Mouse (Mus musculus) hematopoietic stem cell, adult 5-6 weeks (primary cell): ENCODE measurements around the gene Zbtb5. TPM values are rescaled to one million over a fixed set of nuclear protein-coding genes. Genes with fewer than 3 reads are reported as not detected.
A peak's percentile ranks its signal among the peaks of the same experiment; 100 is the strongest.
"Not testable (repeated sequence)": the region's sequence is repeated elsewhere in the genome, so short reads cannot be mapped to it uniquely, and the experiment has no call there.

Source experiments
- ATAC-seq, 2 experiments: fragments of 125-278 bp in 1 of 2; replicated peaks in 1 of 2; 2 replicates each; pipeline ENCODE4 v1.8.0; 2016 to 2017; ENCODE audit warnings: inconsistent platforms in 2 of 2, mild to moderate bottlenecking in 2 of 2, moderate number of reproducible peaks in 2 of 2, low read depth in 1 of 2, moderate TSS enrichment in 1 of 2; ENCODE audit not compliant: low FRiP score in 2 of 2, poor library complexity in 2 of 2, severe bottlenecking in 2 of 2, insufficient read depth in 1 of 2, low TSS enrichment in 1 of 2
- total RNA-seq: library from RNA; stranded (forward); fragments of 172-1452, 232-1000 nt; gene quantifications from 2 replicates; pipeline ENCODE4 v1.2.3, GENCODE M21; 2017

Gene Zbtb5
- total RNA-seq, 1 experiment from 2014 or later, result 12.5 TPM

DNA sequence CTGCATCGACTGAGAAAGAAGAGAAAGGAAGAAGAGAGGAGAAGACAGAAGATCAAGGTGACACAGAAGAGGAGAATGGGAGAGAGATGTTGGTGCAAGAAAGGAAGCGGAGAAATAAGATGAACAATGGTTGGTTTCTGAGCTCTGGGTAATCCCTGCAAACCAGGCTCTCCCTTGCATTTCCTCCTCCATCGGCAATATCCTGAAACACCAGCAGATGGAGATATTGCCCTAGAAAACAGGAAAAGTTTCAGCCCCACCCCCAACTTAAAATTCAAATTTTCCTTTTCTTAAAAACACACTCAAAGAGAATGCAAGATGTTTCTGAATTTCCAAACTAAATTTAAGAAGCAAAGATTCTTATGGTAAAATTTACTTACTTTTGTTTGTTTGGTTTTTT, 3.4 kb upstream of the Zbtb5 start:
- ATAC-seq, result no peak

- no peak for ATAC-seq
Observed at GRCm38 (mm10) chr4:45013537-45013936, 1.3 kb upstream of the Zbtb5 start.

GRCm38 (mm10) chr4:45013031-45013431, 819 bp upstream of the Zbtb5 start:
- peak; percentile 23 to 40 for ATAC-seq

GRCm38 (mm10) chr4:45011581-45012104, 569 bp downstream of the Zbtb5 start:
- no peak for ATAC-seq

GRCm38 (mm10) chr4:45010806-45011415, 1.3 kb downstream of the Zbtb5 start:
- no peak for ATAC-seq

DNA sequence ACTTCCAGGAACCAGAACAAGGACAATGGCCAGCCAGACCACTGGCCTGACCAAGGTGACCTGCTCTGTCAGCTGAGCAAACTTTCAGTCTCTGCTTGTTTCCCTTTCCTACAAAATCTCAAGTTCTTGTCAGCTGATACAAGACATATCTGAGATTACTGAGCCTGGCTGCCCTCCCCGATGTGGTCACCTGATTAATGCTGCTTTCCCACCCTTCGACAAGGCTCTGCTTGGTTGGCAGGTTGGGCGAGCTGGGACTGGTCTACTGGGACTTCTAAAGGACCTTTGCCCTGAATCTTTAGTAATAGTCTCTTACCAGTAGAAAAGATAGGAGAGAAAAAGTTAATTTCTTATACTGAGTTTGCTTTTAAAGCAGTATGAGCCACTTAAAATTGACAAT, 6.8 kb downstream of the Zbtb5 start:
- no peak for ATAC-seq

DNA sequence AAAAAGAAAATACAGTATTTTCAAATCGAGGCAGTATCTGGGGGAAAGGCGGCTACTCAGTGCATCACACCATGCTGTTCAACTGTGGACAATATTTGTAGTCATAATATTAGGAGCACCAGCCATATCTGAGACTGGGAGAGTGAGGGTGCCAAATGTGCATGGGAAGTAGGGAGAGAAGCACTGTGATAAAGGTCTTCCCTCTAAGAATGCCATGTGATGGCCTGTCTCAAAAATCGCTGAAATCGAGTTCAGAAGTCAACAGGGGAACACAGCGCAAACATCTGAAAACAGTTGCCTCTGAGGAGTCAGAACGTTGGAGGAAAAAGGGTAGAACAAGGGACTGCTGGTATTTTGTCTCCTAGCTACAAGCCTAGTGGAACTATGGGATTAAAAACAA, 12.2 kb downstream of the Zbtb5 start:
- no peak for ATAC-seq

DNA sequence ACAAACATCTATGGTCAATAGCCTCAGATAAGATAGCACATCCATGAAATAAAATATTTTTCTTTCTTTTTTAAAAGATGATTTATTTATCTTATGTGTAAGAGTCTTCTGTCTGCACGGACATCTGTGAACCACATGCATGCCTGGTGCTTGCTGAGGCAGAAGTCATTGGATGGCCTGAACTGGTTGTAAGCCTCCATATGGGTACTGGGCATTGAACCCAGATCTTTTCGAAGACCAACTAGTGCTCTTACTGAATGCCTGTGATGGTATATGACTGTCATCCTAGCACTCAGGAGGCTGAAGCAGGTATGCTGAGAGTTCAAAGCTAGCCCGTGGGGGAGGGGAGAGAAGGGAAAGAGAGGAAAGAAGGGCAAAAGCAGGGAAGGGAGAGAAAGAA, 14.1 kb downstream of the Zbtb5 start:
- ATAC-seq, result no peak

DNA sequence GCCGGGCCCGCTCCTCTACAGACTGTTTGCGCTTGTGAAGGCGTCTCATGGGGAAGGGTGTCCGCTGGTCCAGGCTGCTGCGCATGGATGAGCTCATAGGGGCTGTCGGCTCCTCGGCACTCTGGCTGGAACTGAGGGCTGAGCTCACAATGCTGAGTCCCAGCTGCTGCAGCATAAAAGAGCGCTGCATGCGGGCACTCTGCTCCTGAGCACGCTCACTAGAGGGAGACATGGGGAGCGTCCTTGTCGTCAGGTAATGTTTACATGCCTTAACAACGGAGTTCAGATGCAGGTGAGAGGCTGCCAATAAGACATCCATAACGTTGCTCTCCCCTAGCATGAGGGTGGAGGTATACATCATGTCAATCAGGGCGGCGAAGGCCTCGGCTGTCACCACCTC, 17.4 kb downstream of the Zbtb5 start:
- no peak for ATAC-seq

- 0 out of 4 replicates have a peak, but pooled peaks of 1 of the 2 experiments have one; percentile 48 for ATAC-seq
Observed at GRCm38 (mm10) chr4:44993847-44994246, 18.4 kb downstream of the Zbtb5 start.

DNA sequence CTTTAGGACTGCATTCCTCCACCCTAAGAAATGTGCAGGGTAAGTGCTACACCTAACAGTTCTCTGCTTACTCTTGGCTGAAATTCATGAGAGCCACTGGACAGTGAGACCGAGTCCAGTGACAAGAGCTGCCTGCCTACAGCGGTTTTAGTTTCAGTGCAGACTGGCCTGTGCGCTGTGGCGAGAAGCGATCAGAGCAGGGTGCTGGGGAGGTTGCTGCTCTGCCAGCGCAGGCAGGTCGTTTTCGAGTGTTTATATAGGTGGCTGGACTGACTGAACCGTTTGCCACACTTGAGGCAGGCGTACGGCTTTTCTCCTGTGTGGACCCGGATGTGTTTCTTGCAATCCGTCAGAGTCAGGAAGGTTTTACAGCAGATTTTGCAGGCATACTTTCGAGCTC, 19.0 kb downstream of the Zbtb5 start:
- not testable (repeated sequence) for ATAC-seq

DNA sequence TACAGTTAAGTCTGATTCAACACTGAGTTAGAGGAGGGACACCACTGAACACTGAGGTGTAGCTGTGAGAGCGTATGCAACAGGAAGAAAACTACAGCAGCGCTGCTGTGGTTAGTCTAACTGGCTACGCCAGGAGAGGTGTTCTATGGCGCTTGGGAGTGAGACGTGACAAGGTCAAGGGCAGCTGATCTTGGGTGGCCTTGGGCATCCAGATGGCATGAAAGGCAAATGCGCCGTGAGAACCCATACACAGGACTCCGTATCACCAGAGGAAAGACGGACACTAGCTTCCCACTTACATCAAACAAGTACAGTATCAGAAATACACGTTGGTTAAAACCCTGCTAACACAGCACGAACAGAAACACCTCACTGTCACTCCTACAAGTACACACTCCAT, 19.9 kb downstream of the Zbtb5 start:
- ATAC-seq, result not testable (repeated sequence)

DNA sequence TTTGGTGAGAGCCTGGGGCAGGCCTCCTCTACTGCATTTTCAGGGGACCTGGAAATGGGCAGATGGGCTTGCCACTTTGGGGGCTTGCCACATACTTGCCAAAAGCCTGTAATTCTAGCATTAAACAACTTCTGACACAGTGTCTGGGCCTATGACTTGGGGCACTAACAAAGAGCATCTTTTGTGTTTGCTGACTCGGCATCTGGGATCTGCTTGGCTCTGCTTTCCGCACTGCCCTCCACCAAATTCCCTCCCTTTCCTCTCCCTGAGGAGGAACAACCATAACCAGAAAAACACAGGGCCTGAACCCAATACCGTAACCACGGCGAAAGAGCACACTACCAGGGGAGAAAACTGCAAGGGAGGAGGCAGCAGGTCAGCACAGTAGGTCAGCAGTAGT, 21.7 kb downstream of the Zbtb5 start:
- ATAC-seq, result no peak

DNA sequence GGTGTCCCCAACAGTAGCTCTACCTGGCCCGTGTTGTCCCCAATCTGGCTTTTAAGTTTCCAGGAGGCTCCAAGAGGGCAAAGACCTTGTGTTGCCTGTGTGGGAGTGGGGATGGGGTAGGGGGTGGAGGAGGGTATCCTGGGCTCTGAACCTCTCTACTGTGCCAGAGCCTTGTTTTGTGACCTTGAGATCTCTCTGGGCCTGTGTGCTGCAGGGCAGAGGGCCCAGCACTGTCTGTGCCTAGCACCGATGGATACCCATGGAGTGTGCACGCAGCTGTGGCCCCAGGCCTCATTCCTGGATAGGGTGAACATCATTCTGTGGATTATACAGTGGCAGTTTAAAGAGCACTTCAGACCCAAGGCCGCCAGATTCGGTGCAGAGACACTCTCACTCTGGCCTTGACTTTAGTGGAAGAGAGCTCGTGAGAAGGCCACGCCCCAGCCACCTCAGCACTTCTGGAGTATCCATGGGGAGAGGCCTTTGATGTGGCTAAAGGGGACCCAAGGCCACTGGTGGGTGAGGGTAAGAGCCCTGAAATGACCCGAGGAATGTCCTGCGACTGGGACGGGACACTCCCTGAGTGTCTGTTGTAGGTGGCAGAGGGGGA, 29.0 kb downstream of the Zbtb5 start:
- no peak for ATAC-seq

DNA sequence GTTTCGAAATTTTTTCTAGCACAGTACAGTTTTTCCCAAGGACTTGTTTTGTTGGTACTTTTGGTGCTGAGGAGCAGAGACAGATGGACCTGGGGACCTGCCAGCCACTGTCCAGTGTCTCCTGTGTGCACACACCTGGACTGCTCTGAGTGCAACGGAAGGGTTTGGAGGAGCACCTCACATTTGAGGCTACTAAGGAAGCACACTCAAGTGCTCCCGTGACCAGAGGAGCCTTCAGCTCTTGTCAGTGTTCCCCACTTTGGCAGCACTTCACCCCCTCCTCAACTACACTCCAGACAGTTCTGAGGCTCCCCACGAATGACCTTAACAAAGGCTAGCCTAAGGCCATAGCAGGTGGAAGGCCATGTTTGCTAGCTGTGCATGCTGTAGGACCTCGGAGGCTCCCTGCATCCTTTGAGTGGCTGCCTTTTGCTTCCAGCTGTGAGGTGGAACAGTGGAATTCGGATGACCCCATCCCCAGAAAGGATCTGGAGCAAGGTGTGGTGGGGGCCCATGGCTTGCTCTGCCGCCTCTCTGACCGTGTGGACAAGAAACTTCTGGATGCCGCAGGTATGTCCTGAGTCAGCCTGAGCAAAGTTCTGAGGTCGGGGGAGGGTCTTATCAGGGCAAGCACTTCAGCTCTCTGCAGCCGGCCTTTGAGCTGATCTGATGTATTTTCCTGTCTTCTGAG, 29.6 kb downstream of the Zbtb5 start:
- no peak for ATAC-seq

- ATAC-seq, result no peak
Observed at GRCm38 (mm10) chr4:44981974-44982287, 30.3 kb downstream of the Zbtb5 start.

DNA sequence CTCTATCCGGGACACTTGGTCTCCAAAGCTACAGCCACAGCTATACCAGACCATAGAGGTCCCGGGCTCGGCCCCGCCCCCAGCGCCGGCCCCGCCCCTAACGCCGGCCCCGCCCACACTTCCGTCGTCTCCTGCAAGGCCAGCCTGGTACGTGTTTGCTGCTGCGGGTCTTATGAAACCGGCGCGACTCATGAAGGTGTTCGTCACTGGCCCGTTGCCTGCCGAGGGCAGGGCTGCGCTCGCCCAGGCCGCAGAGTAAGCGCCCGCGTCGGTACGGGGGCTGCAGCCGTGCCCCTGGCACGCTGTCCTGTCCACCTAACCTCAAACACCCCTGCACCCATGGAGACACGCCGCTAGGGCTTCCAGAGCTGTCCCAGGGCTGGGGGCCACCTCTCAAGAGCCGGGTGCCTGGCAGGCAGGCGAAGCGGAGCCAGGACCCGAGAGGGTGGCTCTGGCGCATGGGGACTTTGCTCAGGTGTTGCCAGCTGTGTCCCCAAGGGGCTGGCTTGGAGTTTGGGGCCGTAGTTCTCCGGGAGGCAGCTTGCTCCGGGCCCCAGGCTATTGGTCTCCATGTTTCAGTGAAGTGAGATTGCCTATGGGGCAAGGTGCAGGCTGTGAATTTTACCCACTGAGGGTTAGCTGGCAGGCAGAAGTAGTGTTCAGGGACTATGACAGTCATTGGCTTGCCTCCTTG, 30.8 kb downstream of the Zbtb5 start, which contains the start of gene Grhpr:
Grhpr (plus strand) TSS at position 116 of the 694 bp plus-strand sequence.
- ATAC-seq, result peak; percentile 81 to 91

DNA sequence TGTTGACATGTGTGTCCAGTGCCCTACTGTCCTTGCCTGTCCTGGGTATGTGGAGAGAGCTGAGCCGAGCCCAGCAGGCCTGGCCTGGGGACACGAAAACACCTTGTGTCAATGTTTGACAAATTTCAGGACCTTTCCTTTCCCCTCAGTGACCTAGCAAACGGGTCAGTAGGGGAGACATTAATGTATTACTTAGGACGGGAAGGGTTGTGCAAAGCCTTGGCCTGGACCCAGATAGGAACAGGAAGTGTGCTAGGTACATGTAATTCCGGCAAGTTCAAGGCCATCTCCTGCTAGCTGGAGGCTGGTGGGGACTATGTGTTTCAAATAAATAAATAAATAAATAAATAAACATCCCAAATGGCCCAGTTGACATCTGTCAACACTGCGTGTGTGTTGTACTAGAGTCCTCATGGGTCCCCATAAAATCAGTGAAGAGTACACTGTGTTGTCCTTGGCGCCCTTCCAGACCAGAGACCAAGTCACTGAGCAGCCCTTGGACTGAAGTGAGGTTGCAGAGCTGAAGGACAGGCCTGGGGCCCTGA, 32.3 kb downstream of the Zbtb5 start:
- no peak for ATAC-seq
